Mouse (Mus musculus) monocyte, adult 5-6 weeks (primary cell): ENCODE measurements around the gene Nmu. TPM values are rescaled to one million over a fixed set of nuclear protein-coding genes. Genes with fewer than 3 reads are reported as not detected.

Experiments
- ATAC-seq: fragments of 153-309, 156-312 bp; replicated peaks from 2 replicates; pipeline ENCODE4 v1.8.0; 2017; ENCODE audit warnings: mild to moderate bottlenecking; ENCODE audit not compliant: low TSS enrichment, insufficient number of reproducible peaks, severe bottlenecking, poor library complexity, low FRiP score
- total RNA-seq: library from RNA; stranded (forward); fragments of 200-1000, 200-491, 200-594 nt; gene quantifications from 3 replicates; pipeline ENCODE4 v1.2.3, GENCODE M21; 2017

Nmu gene
- total RNA-seq, 1 experiment from 2014 or later: not detected

DNA sequence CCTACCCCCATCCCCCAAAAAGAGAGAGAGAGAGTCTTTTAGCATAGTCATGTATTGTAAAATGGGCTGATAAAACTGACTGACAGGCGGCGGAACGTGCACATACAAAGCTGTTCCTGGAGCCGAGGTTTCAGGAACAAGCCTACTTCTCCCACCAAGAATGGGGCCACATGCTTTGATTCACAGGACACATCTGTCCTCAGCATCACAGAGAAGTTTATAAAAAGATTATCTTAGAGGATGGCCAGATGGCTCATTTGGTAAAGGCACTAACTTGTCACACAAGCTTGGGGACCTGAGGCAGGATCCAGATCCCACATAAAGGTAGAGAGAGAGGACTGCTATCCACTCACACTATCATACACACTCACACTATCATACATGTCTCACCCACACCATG lies 38.5 kb downstream of the Nmu start:
- no peak for ATAC-seq

DNA sequence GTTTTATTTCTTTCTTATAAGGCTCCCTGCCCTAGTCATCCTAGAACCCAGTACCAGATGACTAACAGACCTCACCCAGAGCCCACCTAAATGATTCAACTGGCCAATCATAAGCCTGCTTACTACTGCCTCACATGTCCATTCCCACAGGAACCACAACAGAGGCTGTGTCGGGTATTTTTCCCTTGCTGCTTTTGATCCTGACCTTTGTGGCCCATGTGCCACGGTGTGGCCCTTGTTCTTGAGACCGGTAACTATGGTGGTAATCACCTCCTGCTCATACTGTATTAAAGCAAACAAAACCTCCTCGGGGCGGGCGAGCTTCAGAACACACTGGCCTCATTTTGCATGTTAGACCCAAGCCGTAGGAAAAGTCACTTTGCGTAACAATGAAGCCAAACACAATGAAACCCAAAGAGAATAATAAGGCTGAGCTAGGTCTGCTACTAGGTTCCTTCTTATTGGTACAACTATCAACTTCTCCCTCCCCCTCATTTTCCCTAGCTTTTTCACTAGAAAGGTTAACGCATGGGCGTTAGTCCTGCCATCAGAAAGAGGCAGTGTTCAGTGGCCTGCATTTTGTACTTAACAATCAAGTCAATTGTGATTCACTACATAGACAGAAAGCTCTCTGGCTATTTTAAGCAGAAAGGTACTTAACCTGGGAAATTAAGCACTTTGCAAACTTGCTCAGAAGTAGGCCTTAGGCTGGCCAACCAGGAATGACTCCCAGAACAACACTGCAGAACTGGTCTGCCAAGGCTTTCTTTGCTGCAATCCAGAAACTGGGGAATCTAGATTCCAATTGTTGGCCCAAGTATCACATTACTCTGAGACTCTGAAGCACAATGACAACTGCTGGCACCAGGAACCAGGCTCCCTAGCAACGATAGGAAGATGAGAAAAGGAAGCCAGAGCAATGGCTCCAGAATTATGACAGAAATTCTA lies 42.1 kb downstream of the Nmu start:
- ATAC-seq: no peak

DNA sequence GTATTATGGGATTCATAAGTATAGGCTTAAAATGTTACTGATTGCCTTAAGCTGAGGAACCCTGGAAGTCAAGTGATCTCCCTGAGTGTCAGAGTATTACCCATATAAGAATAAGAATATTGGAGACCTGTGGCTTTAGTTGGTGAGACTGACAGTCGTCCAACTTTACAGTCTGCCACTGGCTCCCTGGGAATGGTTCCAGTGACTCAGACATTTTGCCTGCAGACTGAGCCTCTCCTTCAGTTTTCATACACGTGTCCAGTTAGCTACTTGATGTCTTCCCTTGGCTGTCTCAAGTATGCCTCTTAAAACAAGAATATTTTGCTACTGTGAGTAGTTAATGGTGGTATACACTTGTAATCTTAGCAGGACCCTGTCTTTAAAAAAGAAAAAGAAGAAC lies 55.4 kb downstream of the Nmu start:
- no peak for ATAC-seq

DNA sequence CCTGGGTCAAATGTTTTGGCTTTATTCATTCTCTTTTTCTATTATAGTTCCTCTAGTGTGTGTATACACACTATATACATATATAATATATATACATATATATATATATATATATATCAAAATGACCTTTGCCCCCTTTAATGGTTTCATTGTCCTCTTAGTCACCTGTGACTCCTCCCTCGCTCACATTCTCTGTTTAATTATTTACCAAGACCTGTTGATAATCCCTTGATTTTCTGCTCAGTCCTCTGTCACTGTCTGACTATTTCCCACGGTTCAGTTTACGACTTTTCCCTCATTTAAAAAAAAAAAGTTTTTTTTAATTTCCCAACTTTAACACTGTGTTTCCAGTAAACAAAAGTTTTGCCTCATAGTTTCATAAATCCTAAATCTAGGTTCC lies 57.3 kb downstream of the Nmu start:
- ATAC-seq: no peak

DNA sequence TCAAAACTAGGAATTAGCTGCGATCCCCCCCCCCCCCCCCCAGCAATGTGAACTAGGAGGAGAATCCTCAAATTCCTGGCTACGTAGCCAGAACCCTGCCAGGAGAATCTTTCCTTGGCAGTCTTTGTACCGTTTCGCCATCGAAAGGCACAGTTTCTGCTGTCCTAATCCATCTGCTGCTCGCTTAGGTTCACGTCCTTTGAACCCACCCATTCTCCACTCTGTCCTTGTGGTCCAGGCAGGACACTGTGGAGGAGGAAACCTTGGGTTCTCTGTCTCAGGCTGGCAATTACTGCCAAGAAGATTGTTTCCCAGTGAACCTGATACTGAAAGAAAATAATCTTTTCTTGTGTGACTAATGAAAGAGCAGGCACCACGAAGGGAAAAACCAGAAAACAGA lies 58.0 kb downstream of the Nmu start:
- no peak for ATAC-seq

DNA sequence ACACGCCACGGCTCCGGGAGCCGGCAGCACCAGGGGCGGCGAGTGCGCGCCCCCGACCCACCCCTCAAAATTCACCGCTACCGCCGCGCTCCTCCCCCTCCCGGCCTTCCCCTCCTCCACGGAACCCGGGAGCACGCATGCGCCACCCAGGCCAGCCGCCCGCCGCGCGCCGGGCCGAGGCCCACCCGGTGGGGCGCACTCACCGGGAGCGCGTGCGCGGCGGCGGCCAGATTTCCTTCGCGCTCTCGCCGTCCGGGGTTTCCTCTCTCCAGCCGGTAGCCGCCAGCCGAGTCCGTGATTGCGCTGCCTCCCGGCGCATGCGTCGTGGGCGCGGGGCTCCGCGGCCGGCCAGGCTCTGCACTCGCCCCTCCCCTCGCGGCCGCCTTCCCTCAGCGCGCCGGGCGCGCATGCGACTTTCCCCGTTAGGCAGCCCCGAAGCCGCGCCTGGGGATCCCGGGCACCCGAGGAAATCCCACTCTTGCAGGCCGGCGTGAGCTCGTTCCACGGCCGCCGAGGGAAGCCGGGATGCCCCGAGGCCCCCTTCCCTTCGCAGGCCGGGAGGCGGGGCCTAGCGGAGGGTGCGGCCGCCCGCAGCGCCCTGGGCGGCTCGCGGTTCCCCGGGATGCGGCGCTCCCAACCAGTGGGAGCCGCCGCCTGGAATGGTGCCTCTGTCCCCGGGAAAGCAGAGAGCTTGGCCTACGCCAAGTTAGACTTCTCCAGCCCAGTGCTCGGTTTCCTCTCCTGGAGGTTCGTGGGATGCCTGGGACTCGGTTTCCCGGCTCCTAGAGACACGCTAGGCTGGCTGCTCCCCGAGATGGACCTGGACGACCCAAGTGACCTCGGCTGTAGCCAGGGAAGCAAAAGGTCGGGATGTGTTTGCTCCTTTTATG lies 58.9 kb downstream of the Nmu start, which contains the start of gene Clock:
TSS of gene Clock (minus strand) at position 341 of the 890 bp plus-strand sequence.
- ATAC-seq: peak; percentile 65; the same call in 1 of the 2 replicates

DNA sequence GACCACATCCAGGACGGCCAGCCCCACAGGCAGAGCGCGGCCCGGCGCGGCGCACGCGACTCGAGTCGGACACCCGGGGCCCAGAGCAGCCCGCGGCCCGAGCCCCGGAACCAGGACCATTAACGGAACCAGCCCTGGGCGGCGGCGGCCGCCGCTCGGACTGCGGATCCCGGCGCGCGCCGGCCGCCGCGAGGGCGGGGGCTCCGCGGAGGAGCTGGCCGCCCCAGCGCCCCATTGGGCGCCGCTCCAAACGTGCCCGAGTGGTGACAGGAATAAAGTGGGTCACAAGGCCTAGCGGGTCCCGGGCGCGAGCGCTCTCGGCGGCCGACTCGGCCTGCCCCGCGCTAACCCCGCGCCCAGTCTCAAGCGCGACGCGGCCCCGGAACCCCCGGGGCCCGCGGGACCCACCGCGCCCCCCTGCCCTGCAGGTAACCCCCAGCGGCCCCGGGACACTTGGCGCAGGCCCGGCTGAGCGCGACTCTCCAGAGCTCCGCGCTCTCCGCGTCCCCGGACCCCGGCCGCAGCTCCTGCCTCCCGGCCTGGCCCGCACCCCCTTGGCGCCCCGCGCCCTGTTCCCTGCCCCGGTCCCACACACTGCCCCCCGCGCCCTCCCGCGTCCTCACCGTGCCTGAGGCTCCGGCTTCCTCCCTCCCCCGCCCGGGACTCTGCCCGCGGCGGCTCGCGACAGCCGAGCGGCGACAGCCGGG lies 59.7 kb downstream of the Nmu start:
- peak; percentile 61 for ATAC-seq

DNA sequence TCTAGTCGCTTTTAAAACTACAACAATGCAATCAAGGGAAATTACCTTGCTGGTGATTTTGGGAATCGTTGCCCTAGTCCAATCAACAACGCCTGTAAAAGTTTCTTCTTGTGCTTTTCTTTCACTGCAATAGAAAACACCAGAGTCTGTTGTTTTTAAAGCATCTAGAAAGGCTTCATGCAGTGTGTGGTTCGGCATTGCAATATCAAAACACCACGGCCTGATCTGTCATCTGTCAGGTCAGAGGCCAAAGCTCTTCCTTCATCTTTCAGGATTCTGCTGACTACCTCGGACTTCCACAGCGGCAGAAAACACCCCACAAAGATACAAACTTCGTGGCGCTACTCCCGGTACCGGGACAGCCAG lies 60.2 kb downstream of the Nmu start:
- ATAC-seq: no peak; the same call in 1 of the 2 replicates

DNA sequence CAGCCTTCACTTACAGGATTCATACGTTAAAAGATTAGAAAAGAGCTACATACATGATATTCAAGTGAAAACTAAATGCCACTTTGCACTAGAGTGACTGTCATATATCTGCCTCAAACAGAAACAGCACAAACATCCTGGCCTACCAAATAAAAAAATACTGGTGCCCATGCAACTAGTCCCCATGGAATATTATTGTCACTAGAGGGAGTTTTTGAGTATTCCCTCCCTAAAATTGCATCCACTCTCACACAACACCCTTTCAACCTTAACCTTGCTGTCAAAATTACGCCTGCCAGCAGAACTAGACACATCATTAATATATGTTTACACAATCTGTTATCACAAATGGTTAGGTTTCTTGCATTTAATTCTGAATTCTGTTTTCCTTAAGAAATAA lies 61.6 kb downstream of the Nmu start:
- no peak for ATAC-seq

DNA sequence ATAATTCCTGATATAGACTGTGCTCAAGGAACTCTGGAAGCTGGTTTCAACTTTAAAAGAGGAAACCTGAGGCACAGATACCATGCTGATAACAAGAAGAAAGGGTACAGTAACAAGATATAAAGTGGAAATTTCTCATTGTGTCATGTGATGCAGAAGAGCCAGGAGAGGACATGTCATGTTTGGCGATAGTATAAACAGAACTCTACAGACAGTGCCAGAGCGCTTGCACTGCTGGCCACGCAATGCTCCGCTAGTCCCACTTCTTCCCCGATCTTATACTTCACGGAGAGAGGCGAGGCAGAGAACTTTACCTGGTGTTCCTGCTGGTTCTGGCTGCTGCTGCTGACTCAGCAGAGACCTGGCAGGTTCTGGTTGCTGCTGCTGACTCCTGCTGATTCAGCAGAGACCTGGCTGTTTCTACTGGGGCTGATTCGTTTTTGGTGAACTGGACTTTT lies 74.3 kb downstream of the Nmu start:
- no peak for ATAC-seq

DNA sequence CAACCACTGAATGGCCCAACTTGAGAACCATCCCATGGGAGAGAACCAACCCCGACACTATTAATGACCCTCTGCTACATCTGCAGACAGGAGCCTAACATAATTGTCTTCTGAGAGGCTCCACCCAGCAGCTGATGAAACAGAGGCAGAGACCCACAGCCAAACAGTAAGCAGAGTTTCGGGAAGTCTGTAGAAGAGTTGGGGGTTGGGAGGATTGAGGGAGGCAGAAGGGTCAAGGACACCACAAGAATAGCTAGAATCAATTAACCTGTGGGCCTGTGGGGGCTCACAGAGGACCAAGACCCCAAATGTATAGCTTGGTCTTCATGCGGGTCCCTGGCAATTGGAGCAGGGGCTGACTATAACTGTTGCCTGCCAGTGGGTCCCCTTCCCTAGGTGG lies 75.3 kb downstream of the Nmu start:
- no peak for ATAC-seq

DNA sequence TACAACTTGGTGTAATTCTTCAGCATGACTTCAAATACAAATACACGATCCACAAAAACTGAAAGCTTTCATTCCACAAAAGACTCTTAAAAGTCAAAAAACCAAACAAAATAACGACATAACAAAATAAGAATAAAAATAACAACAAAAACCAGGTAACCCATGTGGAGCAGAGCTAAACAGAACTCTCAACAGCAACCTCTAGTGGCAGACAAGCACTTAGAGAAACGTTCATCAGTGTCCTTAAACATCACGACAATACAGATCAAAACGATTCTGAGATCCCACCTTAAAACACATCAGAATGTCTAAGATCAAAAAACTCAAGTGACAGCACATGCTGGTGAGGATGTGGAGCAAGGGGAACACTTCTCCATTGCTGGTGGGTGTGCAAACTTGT lies 76.5 kb downstream of the Nmu start:
- no peak for ATAC-seq

DNA sequence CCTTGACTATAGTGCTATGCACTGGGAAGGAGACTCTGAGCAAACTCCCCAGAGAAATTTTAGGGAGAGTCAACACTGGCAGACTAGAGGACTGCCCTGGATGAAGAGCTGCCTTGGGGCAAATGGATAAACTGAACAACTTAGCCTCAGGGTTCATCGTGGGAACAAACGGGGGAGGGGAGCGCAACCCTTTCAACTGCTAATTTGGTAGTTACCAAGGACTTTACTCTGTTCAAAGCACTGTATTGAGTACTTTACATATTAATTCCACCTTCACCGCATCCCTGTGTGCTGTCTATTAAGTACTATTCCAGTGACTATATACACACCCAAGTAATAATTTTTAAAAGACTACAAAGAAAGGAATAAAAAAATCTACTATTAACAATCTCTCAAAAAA lies 77.9 kb downstream of the Nmu start:
- ATAC-seq: no peak

DNA sequence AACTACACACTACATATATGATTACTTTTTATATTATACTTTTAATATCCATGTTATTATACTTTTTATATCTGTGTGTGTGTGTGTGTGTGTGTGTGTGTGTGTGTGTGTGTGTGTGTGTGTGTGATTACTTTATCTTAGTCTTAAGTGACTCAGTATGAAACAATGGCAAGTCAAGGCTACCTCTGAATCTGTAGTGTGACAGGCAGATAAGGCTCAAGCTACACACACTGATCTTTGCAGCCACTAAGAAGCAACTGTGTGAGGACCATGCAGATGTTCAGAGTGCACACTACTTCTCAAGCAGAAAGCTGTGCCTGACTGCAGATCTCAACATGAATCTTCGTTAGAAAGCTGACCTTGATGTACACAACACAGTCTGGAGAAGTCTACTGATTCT lies 79.7 kb downstream of the Nmu start:
- ATAC-seq: no peak

Other genes with a start within 250 kb of the Nmu start
- gene Srd5a3, start 223.5 kb downstream of the Nmu start, total RNA-seq: 42.6 to 47.3 TPM (median 45.9 TPM) in 3 replicates
- 34.7 to 57.4 TPM (median 42.1 TPM) in 3 replicates for gene Tmem165, start 179.9 kb downstream of the Nmu start, total RNA-seq
- 31.7 to 36.2 TPM (median 33.7 TPM) in 3 replicates for gene Clock, start 59.0 kb downstream of the Nmu start, total RNA-seq
- 0.49 to 1.3 TPM in 2 of 3 replicates, not detected in the other for gene Pdcl2, start 32.6 kb downstream of the Nmu start, total RNA-seq
- gene Gm7271, start 120.3 kb upstream of the Nmu start, total RNA-seq: not detected in 3 replicates
- 71.5 to 89.2 TPM (median 82.8 TPM) in 3 replicates for gene Exoc1, start 165.5 kb upstream of the Nmu start, total RNA-seq
- 22.8 to 29.1 TPM (median 26.8 TPM) in 3 replicates for gene Cep135, start 224.9 kb upstream of the Nmu start, total RNA-seq